Mouse (Mus musculus) v-Abl transformed pro-B cells (cell line): ENCODE data around the gene Rab11fip3.

Experiments
- in situ Hi-C, 2 experiments: fragments of 400-800 bp; cut with MboI; formaldehyde crosslinking; loops; one replicate each; pipeline ENCODE4 v1.15.1; 2025; ENCODE audit not compliant: unreplicated experiment in 2 of 2

The Rab11fip3 gene

GRCm38 (mm10) chr17:26068831-26069739 is at the start of gene Rab11fip3:
Gene Rab11fip3 (minus strand): TSS chr17:26069555.
- in situ Hi-C loops, result no loop called here

GRCm38 (mm10) chr17:26116503-26117258 is 47.3 kb upstream of the Rab11fip3 start:
- in situ Hi-C loops, result loop anchor here in 1 of 2 experiments (25.0 kb wide), 1 partner anchor 296 kb away; the partner anchor contains the start of gene Neurl1b

GRCm38 (mm10) chr17:26115956-26116487 is 46.7 kb upstream of the Rab11fip3 start:
- in situ Hi-C loops, result loop anchor here in 1 of 2 experiments (25.0 kb wide), 1 partner anchor 296 kb away; the partner anchor contains the start of gene Neurl1b

GRCm38 (mm10) chr17:26115205-26115898 is 46.0 kb upstream of the Rab11fip3 start:
- in situ Hi-C loops, result loop anchor here in 1 of 2 experiments (25.0 kb wide), 1 partner anchor 297 kb away; the partner anchor contains the start of gene Neurl1b

GRCm38 (mm10) chr17:26114461-26114860 is 45.1 kb upstream of the Rab11fip3 start:
- in situ Hi-C loops, result loop anchor here in 1 of 2 experiments (25.0 kb wide), 1 partner anchor 298 kb away; the partner anchor contains the start of gene Neurl1b

- in situ Hi-C loops, result loop anchor here in 1 of 2 experiments (25.0 kb wide), 1 partner anchor 298 kb away; the partner anchor contains the start of gene Neurl1b
Observed at GRCm38 (mm10) chr17:26114061-26114460, 44.7 kb upstream of the Rab11fip3 start.

- in situ Hi-C loops, result loop anchor here in 1 of 2 experiments (25.0 kb wide), 1 partner anchor 299 kb away; the partner anchor contains the start of gene Neurl1b
Observed at GRCm38 (mm10) chr17:26113181-26113948, 44.0 kb upstream of the Rab11fip3 start, which contains the start of gene Tmem8. Gene Tmem8 (plus strand): TSS chr17:26113299.

GRCm38 (mm10) chr17:26112751-26113150 is 43.4 kb upstream of the Rab11fip3 start:
- in situ Hi-C loops, result loop anchor here in 1 of 2 experiments (25.0 kb wide), 1 partner anchor 300 kb away; the partner anchor contains the start of gene Neurl1b

- in situ Hi-C loops, result loop anchor here in 1 of 2 experiments (25.0 kb wide), 1 partner anchor 301 kb away; the partner anchor contains the start of gene Neurl1b
Observed at GRCm38 (mm10) chr17:26111722-26112121, 42.4 kb upstream of the Rab11fip3 start.

GRCm38 (mm10) chr17:26111024-26111423 is 41.7 kb upstream of the Rab11fip3 start:
- in situ Hi-C loops, result loop anchor here in 1 of 2 experiments (25.0 kb wide), 1 partner anchor 301 kb away; the partner anchor contains the start of gene Neurl1b

GRCm38 (mm10) chr17:26110156-26110555 is 40.8 kb upstream of the Rab11fip3 start:
- in situ Hi-C loops, result loop anchor here in 1 of 2 experiments (25.0 kb wide), 1 partner anchor 302 kb away; the partner anchor contains the start of gene Neurl1b

GRCm38 (mm10) chr17:26105619-26106018 is 36.3 kb upstream of the Rab11fip3 start:
- in situ Hi-C loops, result loop anchor here in 1 of 2 experiments (25.0 kb wide), 1 partner anchor 307 kb away; the partner anchor contains the start of gene Neurl1b

- in situ Hi-C loops, result loop anchor here in 1 of 2 experiments (25.0 kb wide), 1 partner anchor 311 kb away; the partner anchor contains the start of gene Neurl1b
Observed at GRCm38 (mm10) chr17:26101478-26101877, 32.1 kb upstream of the Rab11fip3 start.

GRCm38 (mm10) chr17:26100166-26100565 is 30.8 kb upstream of the Rab11fip3 start:
- in situ Hi-C loops, result loop anchor here in 1 of 2 experiments (25.0 kb wide), 1 partner anchor 312 kb away; the partner anchor contains the start of gene Neurl1b

GRCm38 (mm10) chr17:26099316-26099715 is 30.0 kb upstream of the Rab11fip3 start:
- in situ Hi-C loops, result loop anchor here (10.0 kb wide), 2 partner anchors 65 to 215 kb away; partner anchors contain the start of gene Wfikkn1 (in 1 of the 2)

- in situ Hi-C loops, result loop anchor here (10.0 kb wide), 2 partner anchors 64 to 214 kb away; partner anchors contain the start of gene Wfikkn1 (in 1 of the 2)
Observed at GRCm38 (mm10) chr17:26098461-26098860, 29.1 kb upstream of the Rab11fip3 start.

- in situ Hi-C loops, result loop anchor here (10.0 kb wide), 2 partner anchors 60 to 210 kb away; partner anchors contain the start of gene Wfikkn1 (in 1 of the 2)
Observed at GRCm38 (mm10) chr17:26095121-26095740, 25.9 kb upstream of the Rab11fip3 start, which contains the start of gene Nme4. Gene Nme4 (minus strand): TSS chr17:26095602.
